Mouse (Mus musculus) CH12.LX (cell line): ENCODE results near the gene Smim15. TPM values are rescaled to one million over a fixed set of nuclear protein-coding genes. Genes with fewer than 3 reads are reported as not detected.

Experiments used
- DNase-seq: peaks from one replicate; pipeline ENCODE4 v3.0.0-alpha.2; 2013; ENCODE audit errors: extremely low read depth
- H3K27ac ChIP-seq: 2 replicates; pipeline ENCODE4 v1.5.1; 2012; ENCODE audit warnings: low read depth, mild to moderate bottlenecking, control low read depth, moderate library complexity; ENCODE audit not compliant: insufficient read depth
- H3K27me3 ChIP-seq: replicated peaks from 2 replicates; pipeline ENCODE3; 2012; ENCODE audit warnings: inconsistent platforms
- H3K36me3 ChIP-seq, 2 experiments: replicated peaks in 1 of 2; 2 replicates each; pipeline versions ENCODE3 to v1.6.1; 2012; ENCODE audit warnings: inconsistent platforms in 1 of 2, low read length in 1 of 2, mild to moderate bottlenecking in 1 of 2, mixed read lengths in 1 of 2, moderate library complexity in 1 of 2; ENCODE audit not compliant: control insufficient read depth in 1 of 2, insufficient read depth in 1 of 2
- H3K4me1 ChIP-seq, 2 experiments: 2 replicates each; pipeline ENCODE4 v1.6.1; 2012; ENCODE audit warnings: inconsistent platforms in 1 of 2, moderate library complexity in 1 of 2; ENCODE audit not compliant: insufficient read depth in 2 of 2, control insufficient read depth in 1 of 2
- H3K4me2 ChIP-seq: 2 replicates; pipeline ENCODE4 v1.6.1; 2012; ENCODE audit warnings: low read depth, mild to moderate bottlenecking, control low read depth; ENCODE audit not compliant: poor library complexity, insufficient read depth, severe bottlenecking
- H3K4me3 ChIP-seq, 3 experiments: fragments of 150-350 bp in 1 of 3; sonication (generic) in 1 of 3; replicated peaks in 1 of 3; 2 replicates each; pipeline versions ENCODE3 to v1.5.1; 2011 to 2012; ENCODE audit warnings: low read depth in 2 of 3, low read length in 2 of 3, mild to moderate bottlenecking in 2 of 3, moderate library complexity in 2 of 3, control low read depth in 1 of 3, improper control_type of control experiment in 1 of 3, inconsistent platforms in 1 of 3, mixed read lengths in 1 of 3; ENCODE audit not compliant: poor library complexity in 1 of 3
- H3K79me2 ChIP-seq: replicated peaks from 2 replicates; pipeline ENCODE4 v1.6.1; 2012; ENCODE audit warnings: mild to moderate bottlenecking, moderate library complexity; ENCODE audit not compliant: control insufficient read depth, poor library complexity, insufficient read depth, severe bottlenecking; ENCODE audit errors: extremely low read depth
- H3K9ac ChIP-seq: 2 replicates; pipeline ENCODE4 v1.6.1; 2012; ENCODE audit warnings: low read depth, mild to moderate bottlenecking, control low read depth, moderate library complexity; ENCODE audit not compliant: insufficient read depth
- H3K9me3 ChIP-seq: replicated peaks from 2 replicates; pipeline ENCODE3; 2012; ENCODE audit warnings: low read length, inconsistent platforms, mixed read lengths
- CHD1 ChIP-seq: IDR thresholded peaks from 2 replicates; pipeline ENCODE4 v1.6.1; 2012; ENCODE audit warnings: low read depth, low read length, improper control_type of control experiment, inconsistent platforms
- CTCF ChIP-seq, 2 experiments: IDR thresholded peaks in 1 of 2; conservative IDR thresholded peaks in 1 of 2; 2 replicates each; pipeline ENCODE4 v1.5.1; 2011 to 2012; ENCODE audit warnings: low read depth in 2 of 2, low read length in 2 of 2, improper control_type of control experiment in 1 of 2, inconsistent platforms in 1 of 2, mild to moderate bottlenecking in 1 of 2, moderate library complexity in 1 of 2
- E2F4 ChIP-seq: IDR thresholded peaks from 2 replicates; pipeline ENCODE4 v1.6.1; 2011; ENCODE audit warnings: low read depth, low read length, improper control_type of control experiment; ENCODE audit not compliant: insufficient replicate concordance
- ELF1 ChIP-seq: IDR thresholded peaks from 2 replicates; pipeline ENCODE4 v1.6.1; 2014; ENCODE audit warnings: low read depth, mild to moderate bottlenecking, inconsistent platforms, low read length, improper control_type of control experiment
- EP300 ChIP-seq: IDR thresholded peaks from 2 replicates; pipeline ENCODE4 v1.6.1; 2011; ENCODE audit warnings: low read length, improper control_type of control experiment
- GABPA ChIP-seq: IDR thresholded peaks from 2 replicates; pipeline ENCODE4 v1.6.1; 2012; ENCODE audit warnings: low read depth, low read length, improper control_type of control experiment, inconsistent platforms; ENCODE audit not compliant: insufficient replicate concordance
- HCFC1 ChIP-seq: IDR thresholded peaks from 2 replicates; pipeline ENCODE4 v1.6.1; 2012; ENCODE audit warnings: low read depth, mild to moderate bottlenecking, inconsistent platforms, low read length, improper control_type of control experiment
- JUN ChIP-seq: IDR thresholded peaks from 2 replicates; pipeline ENCODE4 v1.6.1; 2011; ENCODE audit warnings: low read depth, mild to moderate bottlenecking, low read length, improper control_type of control experiment, moderate library complexity; ENCODE audit not compliant: insufficient read depth
- JUND ChIP-seq: conservative IDR thresholded peaks from 2 replicates; pipeline ENCODE4 v1.6.1; 2011; ENCODE audit warnings: low read depth, low read length, improper control_type of control experiment
- MAFK ChIP-seq: IDR thresholded peaks from 2 replicates; pipeline ENCODE4 v1.6.1; 2011; ENCODE audit warnings: low read length, improper control_type of control experiment; ENCODE audit not compliant: insufficient replicate concordance
- MAX ChIP-seq: IDR thresholded peaks from 2 replicates; pipeline ENCODE4 v1.6.1; 2011; ENCODE audit warnings: low read length, improper control_type of control experiment
- MXI1 ChIP-seq: IDR thresholded peaks from 2 replicates; pipeline ENCODE4 v1.6.1; 2011; ENCODE audit warnings: mild to moderate bottlenecking, low read depth, low read length, improper control_type of control experiment
- MYC ChIP-seq: IDR thresholded peaks from 2 replicates; pipeline ENCODE4 v1.6.1; 2011; ENCODE audit warnings: low read depth, mild to moderate bottlenecking, improper control_type of control experiment, low read length
- NELFE ChIP-seq: IDR thresholded peaks from 2 replicates; pipeline ENCODE4 v1.6.1; 2011; ENCODE audit warnings: low read depth, low read length, improper control_type of control experiment
- NRF1 ChIP-seq: IDR thresholded peaks from 2 replicates; pipeline ENCODE4 v1.6.1; 2014; ENCODE audit warnings: low read depth, mild to moderate bottlenecking, inconsistent platforms, low read length, improper control_type of control experiment, moderate library complexity
- POLR2AphosphoS2 ChIP-seq: IDR thresholded peaks from 2 replicates; pipeline ENCODE4 v1.6.1; 2011; ENCODE audit warnings: low read depth, low read length, improper control_type of control experiment
- RAD21 ChIP-seq: IDR thresholded peaks from 2 replicates; pipeline ENCODE4 v1.6.1; 2011; ENCODE audit warnings: low read depth, mild to moderate bottlenecking, low read length, improper control_type of control experiment, moderate library complexity
- TBP ChIP-seq: conservative IDR thresholded peaks from 2 replicates; pipeline ENCODE4 v1.6.1; 2011; ENCODE audit warnings: low read depth, low read length, improper control_type of control experiment
- TCF12 ChIP-seq: IDR thresholded peaks from 2 replicates; pipeline ENCODE4 v1.6.1; 2014; ENCODE audit warnings: low read depth, mild to moderate bottlenecking, inconsistent platforms, low read length, improper control_type of control experiment
- USF2 ChIP-seq: conservative IDR thresholded peaks from 2 replicates; pipeline ENCODE4 v1.6.1; 2011; ENCODE audit warnings: low read depth, low read length, improper control_type of control experiment
- ZC3H11A ChIP-seq: IDR thresholded peaks from 2 replicates; pipeline ENCODE4 v1.6.1; 2012; ENCODE audit warnings: low read depth, mild to moderate bottlenecking, inconsistent platforms, low read length, improper control_type of control experiment
- ZMIZ1 ChIP-seq: IDR thresholded peaks from 2 replicates; pipeline ENCODE4 v1.6.1; 2012; ENCODE audit warnings: low read depth, mild to moderate bottlenecking, inconsistent platforms, low read length, improper control_type of control experiment
- dilution Hi-C: fragments of 300-500 bp; cut with MboI; formaldehyde crosslinking; loops from 2 replicates; pipeline ENCODE4 v1.14.3; 2020; ENCODE audit warnings: low sequenced_read_pairs; ENCODE audit not compliant: extremely low pct_unique_long_range_greater_than_20kb, extremely low pct_ligation_motif_present
- in situ Hi-C: fragments of 300-500 bp; cut with MboI; formaldehyde crosslinking; loops from 3 replicates; pipeline ENCODE4 v1.14.3; 2019; ENCODE audit warnings: low sequenced_read_pairs, low pct_ligation_motif_present, low pct_unique_long_range_greater_than_20kb, mixed read lengths
- polyA plus RNA-seq: library from polyadenylated mRNA; unstranded; fragments of >175 nt; gene quantifications from 2 replicates; pipeline ENCODE4 v1.2.1, GENCODE M21; 2012; ENCODE audit warnings: low read depth; ENCODE audit not compliant: insufficient read length
- total RNA-seq, 2 experiments: library from RNA; depleted of rRNA; stranded (reverse); fragments of 300-350 nt in 1 of 2; fragments of >200 nt in 1 of 2; gene quantifications; 2 replicates each; pipeline ENCODE4 v1.2.3; 2012 to 2014

The Smim15 gene
- total and polyA plus RNA-seq, 3 experiments, result 32.8 to 114 (median 62.8) TPM

- H3K4me3 ChIP-seq, result no peak overlapping the region
- peaks cover 0 to 22% of the 10 kb centered on the region in 2 experiments for H3K36me3 ChIP-seq
- no peak overlapping the region for H3K27ac ChIP-seq
- no peak overlapping the region for H3K4me2 ChIP-seq
- in situ Hi-C loops (no loop called here), dilution Hi-C loops (no loop called here)
- TF ChIP-seq CHD1 (no peak), ZC3H11A (no peak), NRF1 (no peak), JUND (no peak), CTCF (conservative IDR thresholded peaks at IDR 0.05 in 1 of 2, IDR thresholded peaks at IDR 0.05 in 1 of 2; ENCODE audit: low read depth in 2 of 2, low read length in 2 of 2) (no peak), TBP (no peak), RAD21 (no peak), MXI1 (no peak), TCF12 (no peak), JUN (no peak), GABPA (no peak), E2F4 (no peak), HCFC1 (no peak), NELFE (no peak), USF2 (no peak), MAX (no peak), MAFK (no peak), ZMIZ1 (no peak)
- H3K4me1 ChIP-seq, result peaks cover 0 to 49% of the 10 kb centered on the region in 2 experiments; a peak in 2 of 4 replicates
- no peak for DNase-seq
- no peaks in the 10 kb centered on the region for H3K27me3 ChIP-seq
- no peak overlapping the region for H3K9ac ChIP-seq
- no peaks in the 10 kb centered on the region; the same call in 1 of the 2 replicates for H3K79me2 ChIP-seq
- no peaks in the 10 kb centered on the region for H3K9me3 ChIP-seq
Observed at GRCm38 (mm10) chr13:108066021-108066420, 21.8 kb downstream of the Smim15 start.

GRCm38 (mm10) chr13:108069151-108069550, 24.9 kb downstream of the Smim15 start:
- no peaks in the 10 kb centered on the region for H3K9me3 ChIP-seq
- H3K27me3 ChIP-seq, result no peaks in the 10 kb centered on the region
- in situ Hi-C loops (no loop called here), dilution Hi-C loops (no loop called here)
- peaks cover 0 to 17% of the 10 kb centered on the region in 2 experiments for H3K36me3 ChIP-seq
- H3K27ac ChIP-seq, result no peak overlapping the region
- H3K4me1 ChIP-seq, result peaks cover 0 to 52% of the 10 kb centered on the region in 2 experiments; a peak in 2 of 4 replicates
- TF ChIP-seq JUN (no peak), EP300 (no peak), MAX (no peak), POLR2AphosphoS2 (no peak), MYC (no peak), ELF1 (no peak)
- no peak overlapping the region for H3K4me2 ChIP-seq
- H3K4me3 ChIP-seq, result no peak overlapping the region
- H3K9ac ChIP-seq, result no peak overlapping the region
- H3K79me2 ChIP-seq, result no peaks in the 10 kb centered on the region; the same call in 1 of the 2 replicates
- DNase-seq, result no peak
